Mouse (Mus musculus): ENCODE measurements at regions not wholly inside any gene's neighbourhood (a gene's known extent, or its start where the extent isn't known, plus 50 kb on each side); places are given as distances from the start of the nearest gene placed in this dataset.
A peak's percentile ranks its signal among the peaks of the same experiment; 100 is the strongest.

GRCm38 (mm10) chrX:68954687-68955086 is 61.8 kb upstream of the Gm6812 start:
- no peak for DNase-seq

GRCm38 (mm10) chrX:68953298-68953697 is 60.4 kb upstream of the Gm6812 start:
- peak in 1 of 2 experiments; percentile 26 for DNase-seq

DNA sequence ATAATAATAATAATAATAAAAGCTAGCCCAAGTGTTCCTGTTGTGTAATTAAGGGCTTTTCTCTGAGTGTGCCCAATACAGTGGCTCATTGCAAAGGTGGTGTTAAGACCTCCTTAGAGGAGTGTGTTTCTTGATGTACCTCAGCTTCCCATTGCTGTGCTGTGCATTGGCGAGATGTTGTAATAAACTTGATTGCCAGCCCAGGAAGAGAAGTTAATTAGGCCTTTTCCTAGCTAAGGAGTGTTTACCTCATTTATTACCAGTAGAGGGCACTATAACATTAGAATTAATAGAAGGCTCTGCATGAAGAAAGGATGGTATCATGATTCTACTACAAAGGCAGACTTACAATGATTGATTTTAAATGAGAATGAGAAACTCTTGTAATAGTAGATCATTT is 57.9 kb upstream of the Gm6812 start:
- DNase-seq = no peak

GRCm38 (mm10) chrX:68945741-68946140 is 52.9 kb upstream of the Gm6812 start:
- no peak for DNase-seq

Measured in cerebellum, postnatal 25 days (tissue).